7 mouse cellular contexts compared by ENCODE assay signal in genomic region chr7:89338350-89339141, GRCm38 (mm10).
DNase-seq lines count a peak whose midpoint lies in the region; ATAC-seq and TF ChIP-seq lines count a peak whose summit lies in the region.

No protein-coding gene starts in this region.

- peak overlapping the region; percentile 63 for H3K4me3 ChIP-seq in embryonic facial prominence, embryonic 11.5 days (ENCODE audit: low read depth, low read length)
- peak overlapping the region; percentile 85 for H3K4me3 ChIP-seq in kidney, adult 2 months (ENCODE audit: insufficient read depth, low read depth, low read length)
- peak overlapping the region; percentile 91 for H3K4me3 ChIP-seq in limb, embryonic 12.5 days (replicated peaks)
- peak overlapping the region; percentile 73 for H3K4me3 ChIP-seq in midbrain, embryonic 15.5 days
- peak overlapping the region; percentile 94 for H3K4me3 ChIP-seq in spleen, adult 2 months (ENCODE audit: extremely low read depth, insufficient read depth, insufficient read length)

- no peaks in the 10 kb centered on the region for H3K4me1 ChIP-seq in embryonic facial prominence, embryonic 11.5 days (ENCODE audit: control insufficient read depth, insufficient read depth, low read length)
- H3K4me1 ChIP-seq in kidney, adult 2 months (ENCODE audit: control insufficient read depth, insufficient read depth, low read length), result peaks cover 3% of the 10 kb centered on the region
- peaks cover 15% of the 10 kb centered on the region for H3K4me1 ChIP-seq in limb, embryonic 12.5 days (replicated peaks)
- peaks cover 35% of the 10 kb centered on the region for H3K4me1 ChIP-seq in midbrain, embryonic 15.5 days
- H3K4me1 ChIP-seq in spleen, adult 2 months (ENCODE audit: control insufficient read depth, insufficient read depth, insufficient read length), result peaks cover 7% of the 10 kb centered on the region

- H3K9ac ChIP-seq in embryonic facial prominence, embryonic 11.5 days (replicated peaks; ENCODE audit: low read length), result peak overlapping the region; percentile 75
- H3K9ac ChIP-seq in limb, embryonic 12.5 days (replicated peaks), result peak overlapping the region; percentile 90
- peak overlapping the region; percentile 71 for H3K9ac ChIP-seq in midbrain, embryonic 15.5 days

- no peaks in the 10 kb centered on the region for H3K27me3 ChIP-seq in embryonic facial prominence, embryonic 11.5 days (ENCODE audit: control insufficient read depth, insufficient read depth, low read length)
- no peaks in the 10 kb centered on the region for H3K27me3 ChIP-seq in kidney, adult 2 months (replicated peaks; ENCODE audit: control insufficient read depth, insufficient read depth, low read length)
- H3K27me3 ChIP-seq in limb, embryonic 12.5 days, result no peaks in the 10 kb centered on the region
- H3K27me3 ChIP-seq in midbrain, embryonic 15.5 days (replicated peaks), result no peaks in the 10 kb centered on the region
- H3K27me3 ChIP-seq in spleen, adult 2 months (ENCODE audit: control insufficient read depth, insufficient read depth, low read length), result no peaks in the 10 kb centered on the region

- H3K27ac ChIP-seq in embryonic facial prominence, embryonic 11.5 days (replicated peaks; ENCODE audit: low read depth, low read length), result no peak overlapping the region
- peak overlapping the region; percentile 86 for H3K27ac ChIP-seq in kidney, adult 2 months (ENCODE audit: insufficient read depth, low read depth, low read length)
- no peak overlapping the region; the same call in 1 of the 2 replicates for H3K27ac ChIP-seq in limb, embryonic 12.5 days
- H3K27ac ChIP-seq in midbrain, embryonic 15.5 days, result peak overlapping the region; percentile 89
- peak overlapping the region; percentile 67 for H3K27ac ChIP-seq in spleen, adult 2 months (ENCODE audit: insufficient read depth, low read length)

- under 1% methylated on average over 55 of the region's 57 CpGs for WGBS in embryonic facial prominence, embryonic 11.5 days
- WGBS in kidney, adult 2 months, result under 1% methylated on average over 57 of the region's 57 CpGs
- WGBS in limb, embryonic 12.5 days, result under 1% methylated on average over 56 of the region's 57 CpGs
- WGBS in midbrain, embryonic 15.5 days, result under 1% methylated on average over 57 of the region's 57 CpGs
- WGBS in spleen, adult 2 months, result under 1% methylated on average over 53 of the region's 57 CpGs

- TF ChIP-seq POLR2A in kidney, adult 2 months (IDR thresholded peaks at IDR 0.05; ENCODE audit: low read depth, low read length), result no peak
- TF ChIP-seq POLR2A in spleen, adult 2 months (IDR thresholded peaks at IDR 0.05; ENCODE audit: low read depth, low read length), result peak; percentile 29

- H3K4me2 ChIP-seq in embryonic facial prominence, embryonic 11.5 days (ENCODE audit: low read depth, low read length), result peak overlapping the region; percentile 89
- peak overlapping the region; percentile 94 for H3K4me2 ChIP-seq in limb, embryonic 12.5 days
- peak overlapping the region; percentile 65 for H3K4me2 ChIP-seq in midbrain, embryonic 15.5 days

- no peaks in the 10 kb centered on the region for H3K9me3 ChIP-seq in embryonic facial prominence, embryonic 11.5 days (replicated peaks; ENCODE audit: control insufficient read depth, low read length)
- no peaks in the 10 kb centered on the region for H3K9me3 ChIP-seq in limb, embryonic 12.5 days
- no peaks in the 10 kb centered on the region for H3K9me3 ChIP-seq in midbrain, embryonic 15.5 days

- H3K36me3 ChIP-seq in embryonic facial prominence, embryonic 11.5 days (replicated peaks; ENCODE audit: control insufficient read depth, insufficient read depth, low read depth, low read length), result no peaks in the 10 kb centered on the region
- no peaks in the 10 kb centered on the region; the same call in 1 of the 2 replicates for H3K36me3 ChIP-seq in kidney, adult 2 months (ENCODE audit: control insufficient read depth, insufficient read depth, low read length)
- no peaks in the 10 kb centered on the region for H3K36me3 ChIP-seq in limb, embryonic 12.5 days
- no peaks in the 10 kb centered on the region for H3K36me3 ChIP-seq in midbrain, embryonic 15.5 days (replicated peaks)
- H3K36me3 ChIP-seq in spleen, adult 2 months (ENCODE audit: control insufficient read depth, insufficient read depth, low read length), result no peaks in the 10 kb centered on the region

- no peak for TF ChIP-seq CTCF in kidney, adult 2 months (conservative IDR thresholded peaks at IDR 0.05; ENCODE audit: insufficient read depth, insufficient read length, low read depth, low read length)
- TF ChIP-seq CTCF in spleen, adult 2 months (IDR thresholded peaks at IDR 0.05; ENCODE audit: extremely low read depth, insufficient read depth, insufficient read length, insufficient replicate concordance), result no peak

- ATAC-seq in embryonic facial prominence, embryonic 11.5 days (replicated peaks; ENCODE audit: insufficient number of reproducible peaks, low FRiP score, low TSS enrichment, low read depth), result peak; percentile 96
- peak; percentile 85 for ATAC-seq in limb, embryonic 12.5 days (ENCODE audit: insufficient number of reproducible peaks, insufficient read depth, low FRiP score, low TSS enrichment, low read depth)
- peak; percentile 97 for ATAC-seq in midbrain, embryonic 15.5 days (replicated peaks)

- DNase-seq in adrenal gland, postnatal 14 days, result peak; percentile 97
- peak; percentile 87 for DNase-seq in embryonic facial prominence, embryonic 11.5 days (ENCODE audit: low spot score)
- DNase-seq in heart, adult 18-20 months, result peak; percentile 95 to 96
- DNase-seq in kidney, adult 2 months, result peak; percentile 97
- DNase-seq in spleen, adult 2 months (ENCODE audit: low read depth in 1 of 2, low spot score in 2 of 2), result peak; percentile 70 to 92

Comparison
In these comparisons a context has a peak if more than half of its experiments do, and no peak if none do; other contexts are left out.
1. H3K27ac ChIP-seq: peak in kidney, adult 2 months (single experiment), midbrain, embryonic 15.5 days (single experiment) and spleen, adult 2 months (single experiment); none in embryonic facial prominence, embryonic 11.5 days (single experiment) and limb, embryonic 12.5 days (single experiment).
2. Peak in every context shown above with its lines, with median percentiles within 50 percentile points of each other: DNase-seq, ATAC-seq, H3K4me2 ChIP-seq, H3K4me3 ChIP-seq and H3K9ac ChIP-seq.